Mouse (Mus musculus) heart, postnatal 36 days (tissue): ENCODE results near the gene Tbc1d1. TPM values are rescaled to one million over a fixed set of nuclear protein-coding genes. Genes with fewer than 3 reads are reported as not detected.
"Not testable (repeated sequence)": the region's sequence is repeated elsewhere in the genome, so short reads cannot be mapped to it uniquely, and the experiment has no call there.

Experiments used
- DNase-seq, 2 experiments: peaks; one replicate each; pipeline ENCODE4 v3.0.0; 2021 to 2022
- intact Hi-C: fragments of 180-260 bp; cut with DNase I; formaldehyde crosslinking; loops from one replicate; pipeline ENCODE4 v1.15.1; 2025
- total RNA-seq, 2 experiments: library from RNA; stranded (reverse); gene quantifications; 2 replicates each; pipeline ENCODE4 v1.2.3; 2021

Tbc1d1 gene
- total RNA-seq, 2 experiments from 2014 or later = 15.3 to 18.5 TPM

GRCm38 (mm10) chr5:64336767-64337408 is 180.8 kb downstream of the Tbc1d1 start:
- intact Hi-C loops = no loop called here
- peak; percentile 71 to 85 for DNase-seq

- intact Hi-C loops, DNase-seq: not testable (repeated sequence)
These were observed 182.7 kb downstream of the Tbc1d1 start for GRCm38 (mm10) chr5:64338795-64339194.

- DNase-seq = no peak
- intact Hi-C loops = no loop called here
These were observed 184.3 kb downstream of the Tbc1d1 start for GRCm38 (mm10) chr5:64340366-64340765.

GRCm38 (mm10) chr5:64341671-64342070 is 185.6 kb downstream of the Tbc1d1 start:
- DNase-seq = no peak
- intact Hi-C loops = no loop called here

- intact Hi-C loops = no loop called here
- DNase-seq = no peak
These were observed 186.0 kb downstream of the Tbc1d1 start for GRCm38 (mm10) chr5:64342138-64342537.

- intact Hi-C loops = loop anchor here (1.0 to 2.0 kb wide), 2 partner anchors 47 to 55 kb away; no protein-coding TSS in a partner anchor
- peak in 1 of 2 experiments; percentile 46 for DNase-seq
These were observed 188.0 kb downstream of the Tbc1d1 start for GRCm38 (mm10) chr5:64343972-64344700.

- intact Hi-C loops = loop anchor here (2.0 kb wide), 1 partner anchor 48 kb away; no protein-coding TSS in a partner anchor
- DNase-seq = no peak
These were observed 189.2 kb downstream of the Tbc1d1 start for GRCm38 (mm10) chr5:64345181-64345735.

- intact Hi-C loops = loop anchor here (2.0 kb wide), 1 partner anchor 49 kb away; no protein-coding TSS in a partner anchor
- no peak for DNase-seq
These were observed 189.7 kb downstream of the Tbc1d1 start for GRCm38 (mm10) chr5:64345761-64346160.

GRCm38 (mm10) chr5:64346343-64346885 is 190.3 kb downstream of the Tbc1d1 start:
- DNase-seq = no peak
- intact Hi-C loops = no loop called here

GRCm38 (mm10) chr5:64348166-64348565 is 192.1 kb downstream of the Tbc1d1 start:
- no peak for DNase-seq
- intact Hi-C loops = no loop called here

GRCm38 (mm10) chr5:64348780-64349179 is 192.7 kb downstream of the Tbc1d1 start:
- DNase-seq = no peak
- intact Hi-C loops = no loop called here

- no peak for DNase-seq
- intact Hi-C loops = no loop called here
These were observed 195.9 kb downstream of the Tbc1d1 start for GRCm38 (mm10) chr5:64351968-64352367.

- no peak for DNase-seq
- intact Hi-C loops = no loop called here
These were observed 202.8 kb downstream of the Tbc1d1 start for GRCm38 (mm10) chr5:64358639-64359584.

GRCm38 (mm10) chr5:64360147-64360875 is 204.2 kb downstream of the Tbc1d1 start:
- DNase-seq = no peak
- intact Hi-C loops = no loop called here

- DNase-seq, intact Hi-C loops: not testable (repeated sequence)
These were observed 204.8 kb downstream of the Tbc1d1 start for GRCm38 (mm10) chr5:64360876-64361268.

- DNase-seq = no peak
- intact Hi-C loops = no loop called here
These were observed 207.8 kb downstream of the Tbc1d1 start for GRCm38 (mm10) chr5:64363859-64364406.

- intact Hi-C loops = no loop called here
- peak; percentile 60 to 70 for DNase-seq
These were observed 208.5 kb downstream of the Tbc1d1 start for GRCm38 (mm10) chr5:64364432-64365125.

GRCm38 (mm10) chr5:64365187-64366066 is 209.3 kb downstream of the Tbc1d1 start:
- intact Hi-C loops = no loop called here
- DNase-seq = no peak
